Mouse (Mus musculus) ES-Bruce4 (cell line): ENCODE results near the gene Slc22a3.

Experiments
- CTCF ChIP-seq: IDR thresholded peaks from one replicate; pipeline ENCODE4 v1.8.1; 2011; ENCODE audit warnings: low read depth, low read length
- POLR2A ChIP-seq: IDR thresholded peaks from one replicate; pipeline ENCODE4 v1.8.1; 2011; ENCODE audit warnings: low read length; ENCODE audit not compliant: insufficient read depth

GRCm38 (mm10) chr17:12451234-12451633 lies 56.3 kb downstream of the Slc22a3 start:
- TF ChIP-seq POLR2A (no peak), CTCF (no peak)
